Mouse (Mus musculus) kidney, embryonic 15.5 days (tissue): ENCODE data around the gene Hnf1b. TPM values are rescaled to one million over a fixed set of nuclear protein-coding genes. Genes with fewer than 3 reads are reported as not detected.

Experiments used
- ATAC-seq: fragments of 200-750 bp; cut with Nextera tagmentation; replicated peaks from 2 replicates; pipeline ENCODE4 v1.8.0; 2017; ENCODE audit warnings: moderate TSS enrichment; ENCODE audit not compliant: low FRiP score
- H3K27ac ChIP-seq: fragments of 300-500 bp; sonication (generic); 2 replicates; pipeline ENCODE4 v1.5.1; 2015; ENCODE audit warnings: mild to moderate bottlenecking, inconsistent platforms
- H3K27me3 ChIP-seq: fragments of 300-500 bp; sonication (generic); 2 replicates; pipeline ENCODE4 v1.6.1; 2015; ENCODE audit warnings: inconsistent platforms
- H3K36me3 ChIP-seq: fragments of 300-500 bp; sonication (generic); 2 replicates; pipeline ENCODE4 v1.6.1; 2015; ENCODE audit warnings: inconsistent platforms
- H3K4me1 ChIP-seq: fragments of 300-500 bp; sonication (generic); 2 replicates; pipeline ENCODE4 v1.6.1; 2015; ENCODE audit warnings: inconsistent platforms
- H3K4me2 ChIP-seq: fragments of 300-500 bp; sonication (generic); 2 replicates; pipeline ENCODE4 v1.6.1; 2015; ENCODE audit warnings: moderate library complexity, mild to moderate bottlenecking, inconsistent platforms
- H3K4me3 ChIP-seq: fragments of 300-500 bp; sonication (generic); replicated peaks from 2 replicates; pipeline ENCODE4 v1.5.1; 2015; ENCODE audit warnings: mild to moderate bottlenecking, inconsistent platforms
- H3K9ac ChIP-seq: fragments of 300-500 bp; sonication (generic); 2 replicates; pipeline ENCODE4 v1.6.1; 2015; ENCODE audit warnings: mild to moderate bottlenecking, inconsistent platforms
- H3K9me3 ChIP-seq: fragments of 300-500 bp; sonication (generic); replicated peaks from 2 replicates; pipeline ENCODE4 v1.6.1; 2016; ENCODE audit warnings: inconsistent platforms
- WGBS: fragments of 180-500 bp; shearing (Covaris S2); methylation state at CpG from one replicate; pipeline ENCODE4 v1.1.7; 2015; ENCODE audit warnings: mixed read lengths; 5-methylcytosine and 5-hydroxymethylcytosine counted together
- polyA plus RNA-seq: library from polyadenylated mRNA; unstranded; fragments of >200 nt; fragmentation: Nextera tagmentation; extraction: Ambion mirVana; gene quantifications from 2 replicates; pipeline ENCODE4 v1.2.1, GENCODE M21; 2015

Gene Hnf1b
- 78.5 and 83.3 TPM in 2 replicates for polyA plus RNA-seq

DNA sequence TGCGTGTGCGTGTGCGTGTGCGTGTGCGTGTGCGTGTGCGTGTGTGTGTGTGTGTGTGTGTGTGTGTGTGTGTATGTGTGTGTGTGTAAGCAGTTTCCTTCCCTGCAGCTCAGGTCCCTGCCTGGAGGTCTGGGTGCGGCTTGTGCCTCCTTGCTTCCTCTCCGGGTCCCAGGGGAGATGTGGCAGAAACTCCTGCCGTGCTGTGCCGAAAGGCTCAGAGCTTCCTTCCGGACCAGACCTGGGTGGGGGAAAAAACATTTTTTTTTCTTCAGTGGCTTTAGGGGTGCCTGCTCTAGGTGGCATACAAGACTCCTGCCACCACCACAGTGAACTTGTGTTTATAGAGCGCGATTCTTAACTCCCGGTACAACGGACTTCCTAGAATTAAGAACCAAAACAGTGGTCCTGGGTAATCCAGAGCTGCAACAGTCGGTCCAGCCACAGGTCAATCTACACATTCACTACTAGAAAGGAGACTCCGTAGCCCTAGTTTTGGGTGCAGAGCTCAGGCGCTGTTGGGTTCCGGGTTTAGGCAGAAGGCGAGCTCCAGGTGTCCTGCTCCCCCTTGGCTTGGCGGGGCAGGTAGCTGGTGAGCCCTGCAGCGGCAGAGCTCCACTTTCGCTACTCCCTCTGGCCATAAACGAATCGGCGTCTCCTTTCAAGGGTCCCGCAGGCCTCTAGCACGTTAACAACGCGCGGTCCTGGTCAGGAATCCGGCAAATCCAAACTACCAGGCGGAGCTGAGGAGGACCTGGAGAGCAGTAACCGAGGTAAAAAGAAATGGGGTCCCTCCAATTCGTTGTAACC is at the start of gene Hnf1b:
Gene Hnf1b, plus strand, starts transcription at position 535 of the 807 bp plus-strand sequence.
- ATAC-seq = no peak
- WGBS = 3% methylated on average over 31 of the region's 36 CpGs
- no peaks in the 10 kb centered on the region for H3K9me3 ChIP-seq
- no peaks in the 10 kb centered on the region for H3K36me3 ChIP-seq
- H3K9ac ChIP-seq = peak within 1 kb of the TSS; percentile 60
- peaks cover 31% of the 10 kb centered on the region for H3K4me1 ChIP-seq
- H3K4me2 ChIP-seq = peak within 1 kb of the TSS; percentile 51
- peaks cover 66% of the 10 kb centered on the region for H3K27me3 ChIP-seq
- peak within 1 kb of the TSS; percentile 58 for H3K4me3 ChIP-seq
- peak within 1 kb of the TSS; percentile 93 for H3K27ac ChIP-seq

DNA sequence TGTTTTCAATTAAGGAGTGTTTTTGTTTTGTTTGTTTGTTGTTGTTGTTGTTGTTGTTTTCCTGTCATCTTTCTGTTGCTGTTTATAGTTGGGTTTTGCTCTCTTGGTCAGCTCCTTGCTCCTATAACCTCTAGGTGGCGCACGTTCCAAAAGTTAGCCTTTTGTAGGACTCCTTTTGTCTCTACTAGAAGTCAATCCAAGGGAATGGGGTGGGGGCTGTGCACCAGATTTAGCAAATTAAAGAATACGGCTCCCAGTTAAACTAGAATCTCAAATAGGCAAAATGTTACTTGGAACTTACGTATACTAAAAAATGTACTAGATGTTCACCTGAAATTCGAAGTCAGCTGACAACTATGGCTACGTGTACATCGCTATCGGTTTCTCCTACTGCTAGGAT is 47.7 kb upstream of the Hnf1b start:
- H3K9ac ChIP-seq = no peak overlapping the region
- no peaks in the 10 kb centered on the region for H3K27me3 ChIP-seq
- H3K4me2 ChIP-seq = no peak overlapping the region
- no peaks in the 10 kb centered on the region for H3K9me3 ChIP-seq
- no peak for ATAC-seq
- H3K27ac ChIP-seq = no peak overlapping the region
- WGBS = 66% methylated on average over 8 of the region's 8 CpGs
- H3K36me3 ChIP-seq = no peaks in the 10 kb centered on the region
- no peak overlapping the region for H3K4me3 ChIP-seq
- H3K4me1 ChIP-seq = peaks cover 7% of the 10 kb centered on the region; the same call in 1 of the 2 replicates

GRCm38 (mm10) chr11:83802581-83802980 is 47.3 kb upstream of the Hnf1b start:
- Histone ChIP-seq H3K9ac (no peak overlapping the region), H3K27ac (no peak overlapping the region), H3K4me2 (no peak overlapping the region), H3K36me3 (no peaks in the 10 kb centered on the region), H3K27me3 (no peaks in the 10 kb centered on the region), H3K9me3 (no peaks in the 10 kb centered on the region), H3K4me3 (no peak overlapping the region), H3K4me1 (peaks cover 3% of the 10 kb centered on the region; the same call in 1 of the 2 replicates)
- WGBS = 87% methylated on average over 4 of the region's 4 CpGs
- ATAC-seq = no peak

- no peak overlapping the region for H3K4me3 ChIP-seq
Measured at GRCm38 (mm10) chr11:83810441-83810840, 39.4 kb upstream of the Hnf1b start.

DNA sequence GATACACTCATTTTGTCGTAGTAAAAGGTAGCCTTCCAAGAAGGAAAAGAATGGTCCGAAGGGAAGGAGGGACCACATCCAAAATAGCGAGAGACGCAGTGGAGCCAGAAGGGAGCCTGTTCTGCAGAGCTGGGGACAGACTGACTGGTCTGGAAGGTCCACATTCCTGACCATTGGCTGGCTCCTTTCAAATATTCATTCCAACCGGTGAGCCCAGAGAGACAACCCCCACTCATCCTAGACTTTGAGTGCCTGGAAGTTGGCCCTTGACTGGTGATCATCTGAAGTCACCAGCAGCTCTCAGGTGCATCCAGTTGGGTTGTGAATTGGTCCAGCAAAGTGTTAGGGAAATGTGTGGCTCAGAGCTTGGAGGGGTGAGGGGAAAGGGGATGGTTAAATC is 34.7 kb upstream of the Hnf1b start:
- no peaks in the 10 kb centered on the region for H3K27me3 ChIP-seq
- no peak overlapping the region for H3K4me2 ChIP-seq
- WGBS = 78% methylated on average over 5 of the region's 5 CpGs
- no peak for ATAC-seq
- H3K9ac ChIP-seq = no peak overlapping the region
- H3K4me1 ChIP-seq = peaks cover 39% of the 10 kb centered on the region
- no peak overlapping the region for H3K4me3 ChIP-seq
- no peaks in the 10 kb centered on the region for H3K9me3 ChIP-seq
- peak overlapping the region; percentile 94 for H3K27ac ChIP-seq
- no peaks in the 10 kb centered on the region for H3K36me3 ChIP-seq

More at GRCm38 (mm10) chr11:83810441-83810840, 39.4 kb upstream of the Hnf1b start:
- H3K27me3 ChIP-seq = no peaks in the 10 kb centered on the region
- H3K9me3 ChIP-seq = no peaks in the 10 kb centered on the region
- no peak overlapping the region for H3K4me2 ChIP-seq
- no peak for ATAC-seq
- 67% methylated on average over 8 of the region's 8 CpGs for WGBS
- H3K36me3 ChIP-seq = no peaks in the 10 kb centered on the region
- H3K9ac ChIP-seq = no peak overlapping the region
- H3K27ac ChIP-seq = 0 out of 2 replicates have a peak overlapping the region, but pooled peaks have one; percentile 0
- H3K4me1 ChIP-seq = peaks cover 10% of the 10 kb centered on the region; the same call in 1 of the 2 replicates

GRCm38 (mm10) chr11:83815628-83816027 is 34.2 kb upstream of the Hnf1b start:
- H3K36me3 ChIP-seq = no peaks in the 10 kb centered on the region
- no peaks in the 10 kb centered on the region for H3K27me3 ChIP-seq
- peak overlapping the region; percentile 94 for H3K27ac ChIP-seq
- ATAC-seq = no peak
- H3K4me2 ChIP-seq = peak overlapping the region; percentile 29; the same call in 1 of the 2 replicates
- H3K9ac ChIP-seq = no peak overlapping the region
- no peak overlapping the region for H3K4me3 ChIP-seq
- 6% methylated on average over 9 of the region's 9 CpGs for WGBS
- peaks cover 37% of the 10 kb centered on the region for H3K4me1 ChIP-seq
- no peaks in the 10 kb centered on the region for H3K9me3 ChIP-seq

GRCm38 (mm10) chr11:83817048-83817447 is 32.8 kb upstream of the Hnf1b start:
- 53% methylated on average over 6 of the region's 6 CpGs for WGBS
- Histone ChIP-seq H3K4me1 (peaks cover 35% of the 10 kb centered on the region), H3K9me3 (no peaks in the 10 kb centered on the region), H3K36me3 (no peaks in the 10 kb centered on the region), H3K27ac (peak overlapping the region; percentile 94), H3K9ac (no peak overlapping the region), H3K27me3 (no peaks in the 10 kb centered on the region), H3K4me3 (peak overlapping the region; percentile 16; the same call in 1 of the 2 replicates), H3K4me2 (peak overlapping the region; percentile 29)
- peak; percentile 57 for ATAC-seq

GRCm38 (mm10) chr11:83817994-83818393 is 31.9 kb upstream of the Hnf1b start:
- no peak; the same call in 1 of the 2 replicates for ATAC-seq
- Histone ChIP-seq H3K4me1 (peaks cover 35% of the 10 kb centered on the region), H3K27me3 (no peaks in the 10 kb centered on the region), H3K27ac (peak overlapping the region; percentile 93), H3K9me3 (no peaks in the 10 kb centered on the region), H3K4me2 (peak overlapping the region; percentile 42), H3K9ac (no peak overlapping the region; the same call in 1 of the 2 replicates), H3K36me3 (no peaks in the 10 kb centered on the region), H3K4me3 (no peak overlapping the region)
- 44% methylated on average over 4 of the region's 4 CpGs for WGBS

GRCm38 (mm10) chr11:83818591-83819127 is 31.2 kb upstream of the Hnf1b start:
- WGBS = 38% methylated on average over 9 of the region's 9 CpGs
- Histone ChIP-seq H3K9me3 (no peaks in the 10 kb centered on the region), H3K4me2 (no peak overlapping the region), H3K4me3 (no peak overlapping the region), H3K36me3 (no peaks in the 10 kb centered on the region), H3K4me1 (peaks cover 35% of the 10 kb centered on the region), H3K27me3 (no peaks in the 10 kb centered on the region), H3K27ac (peak overlapping the region; percentile 93), H3K9ac (no peak overlapping the region)
- no peak for ATAC-seq

- ATAC-seq = peak; percentile 87
- 43% methylated on average over 10 of the region's 10 CpGs for WGBS
- Histone ChIP-seq H3K27ac (peak overlapping the region; percentile 93), H3K27me3 (no peaks in the 10 kb centered on the region), H3K36me3 (no peaks in the 10 kb centered on the region), H3K9me3 (no peaks in the 10 kb centered on the region), H3K4me2 (peak overlapping the region; percentile 32), H3K9ac (no peak overlapping the region), H3K4me1 (peaks cover 31% of the 10 kb centered on the region), H3K4me3 (no peak overlapping the region)
Measured at GRCm38 (mm10) chr11:83819806-83820483, 29.9 kb upstream of the Hnf1b start.

GRCm38 (mm10) chr11:83826142-83826541 is 23.7 kb upstream of the Hnf1b start:
- H3K4me3 ChIP-seq = no peak overlapping the region
- no peak for ATAC-seq
- no peaks in the 10 kb centered on the region for H3K36me3 ChIP-seq
- H3K4me1 ChIP-seq = 0 out of 2 replicates have a peak, but pooled peaks cover 2% of the 10 kb centered on the region
- H3K9me3 ChIP-seq = no peaks in the 10 kb centered on the region
- 91% methylated on average over 3 of the region's 3 CpGs for WGBS
- H3K27me3 ChIP-seq = no peaks in the 10 kb centered on the region
- no peak overlapping the region for H3K4me2 ChIP-seq
- H3K27ac ChIP-seq = no peak overlapping the region
- no peak overlapping the region for H3K9ac ChIP-seq
